Mouse (Mus musculus) brain, adult 2 months (tissue): ENCODE data around the gene Tomm40.
A peak's percentile ranks its signal among the peaks of the same experiment; 100 is the strongest.

Source experiments
- DNase-seq: peaks from one replicate; pipeline ENCODE4 v3.0.0; 2011; ENCODE audit warnings: low read depth, low spot score

Gene Tomm40

DNA sequence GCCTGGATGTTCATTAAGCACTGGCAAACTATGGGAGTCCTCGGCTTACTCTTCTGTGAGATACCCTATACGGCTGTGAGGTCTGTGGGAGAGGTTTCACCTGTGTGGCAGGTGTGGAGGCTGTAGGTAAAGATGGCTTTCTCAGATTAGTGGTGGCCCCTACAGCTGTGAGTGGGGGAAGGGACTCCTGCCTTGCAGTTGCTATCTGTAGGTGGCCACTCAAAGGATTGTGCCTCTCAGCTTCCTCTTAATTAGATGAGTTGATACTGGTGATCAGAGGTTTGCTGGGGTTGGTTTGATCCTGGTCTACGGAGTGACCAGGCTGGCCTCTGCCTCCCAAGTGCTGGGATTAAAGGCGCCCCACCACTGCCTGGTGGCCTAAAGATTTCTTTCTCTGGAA is 10.8 kb downstream of the Tomm40 start:
- DNase-seq = no peak

DNA sequence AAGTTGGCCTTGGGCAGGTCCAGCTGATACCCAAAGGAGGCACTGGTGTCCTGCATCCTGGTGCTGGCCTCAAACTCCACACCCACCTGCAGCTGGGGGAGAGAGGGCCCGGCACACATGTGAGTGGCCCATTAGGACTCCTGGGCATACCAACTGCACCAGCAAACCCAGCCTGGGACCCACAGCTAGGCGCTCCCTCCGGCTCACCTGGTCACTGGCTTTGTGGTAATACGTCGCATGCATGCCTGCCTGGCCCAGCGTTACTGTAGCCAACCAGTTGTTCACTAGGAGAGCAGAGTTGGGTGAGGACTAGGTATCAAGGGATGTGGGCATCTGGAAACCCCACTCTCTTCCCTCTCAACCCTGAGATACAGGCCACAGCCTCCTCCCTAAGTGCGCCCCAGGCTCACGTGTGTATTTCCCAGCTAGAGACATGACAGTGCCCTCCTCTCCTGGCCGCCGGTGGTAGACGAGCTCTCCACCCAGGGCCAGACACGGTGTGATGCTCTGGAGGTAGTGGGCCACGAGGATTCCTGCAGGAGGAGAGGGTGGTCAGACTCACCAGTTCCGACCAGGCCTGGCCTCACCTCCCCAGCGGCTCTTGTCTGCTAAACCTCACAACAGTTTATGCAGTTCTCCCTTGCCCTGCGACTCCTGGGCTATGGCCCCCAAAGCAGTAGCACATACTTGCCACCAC is 12.2 kb downstream of the Tomm40 start:
- DNase-seq = no peak

DNA sequence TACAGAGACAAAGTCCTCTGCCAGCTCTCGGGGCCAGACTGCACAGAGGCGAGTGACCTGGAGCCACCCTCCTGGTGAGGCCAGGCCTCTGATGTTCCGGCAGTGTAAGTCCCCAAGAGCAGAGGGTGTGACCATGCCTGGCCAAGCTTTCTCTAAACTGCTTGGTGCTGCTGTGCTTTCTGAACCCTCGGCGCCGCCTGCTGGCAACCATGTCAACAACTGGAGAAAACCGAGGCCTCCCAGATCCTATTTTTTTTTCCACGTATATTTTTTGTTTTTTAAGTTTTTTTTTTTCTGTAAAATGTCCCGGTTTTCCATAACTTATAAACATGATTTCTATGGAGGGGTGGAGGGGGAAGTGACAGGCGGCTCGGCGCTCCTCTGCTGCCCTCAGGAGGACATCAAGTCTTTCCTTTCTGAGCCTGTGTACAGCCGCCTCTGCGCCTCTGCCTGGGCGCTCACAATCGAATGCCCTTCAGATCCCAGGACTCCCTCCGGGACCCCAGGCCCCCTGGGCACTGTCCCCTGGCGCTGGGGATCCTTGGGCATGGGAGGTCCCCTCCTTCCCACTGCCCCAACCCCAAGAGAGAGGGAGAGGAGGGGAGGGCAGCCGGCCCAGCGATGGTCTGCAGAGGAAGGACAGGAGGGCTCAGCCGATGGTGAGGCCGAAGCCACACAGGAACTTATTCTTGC is 14.0 kb downstream of the Tomm40 start:
- peak; percentile 76 for DNase-seq

DNA sequence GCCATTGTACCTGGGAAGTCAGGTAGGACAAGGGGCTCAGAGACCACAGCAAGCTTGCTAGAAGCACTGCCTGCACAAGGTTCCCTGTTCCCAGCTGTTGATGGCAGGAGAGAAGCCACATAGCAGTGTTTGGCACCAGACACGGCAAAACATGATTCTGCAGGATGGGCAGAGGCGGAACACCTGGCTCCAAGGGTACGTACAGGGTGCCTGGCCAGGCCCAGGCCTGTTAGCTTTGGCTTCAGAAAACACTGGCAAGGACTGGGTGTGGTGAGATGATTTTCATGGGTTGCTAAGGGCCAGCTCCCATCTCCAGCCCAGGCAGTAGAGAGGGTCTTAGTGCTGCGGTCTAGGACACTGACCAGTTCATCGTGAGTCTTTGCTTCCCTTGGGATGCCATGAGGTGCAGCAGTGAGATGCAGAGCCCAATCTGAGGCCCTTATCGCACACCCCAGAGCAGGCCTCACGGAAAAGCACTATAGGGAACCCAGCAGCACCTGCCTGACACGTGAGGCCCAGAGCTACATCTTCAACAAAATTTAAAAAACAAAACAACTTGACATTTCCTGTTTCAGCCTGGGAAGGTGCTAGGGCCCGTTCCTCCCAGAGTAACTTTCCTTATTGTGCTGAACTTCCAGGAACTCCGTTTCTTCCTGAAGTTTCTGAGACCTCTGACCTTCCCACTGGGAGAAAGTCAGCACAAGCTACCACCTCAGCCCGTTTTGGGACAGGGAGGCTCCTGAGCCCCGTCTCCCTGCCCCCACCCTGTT is 14.8 kb downstream of the Tomm40 start:
- DNase-seq = no peak

DNA sequence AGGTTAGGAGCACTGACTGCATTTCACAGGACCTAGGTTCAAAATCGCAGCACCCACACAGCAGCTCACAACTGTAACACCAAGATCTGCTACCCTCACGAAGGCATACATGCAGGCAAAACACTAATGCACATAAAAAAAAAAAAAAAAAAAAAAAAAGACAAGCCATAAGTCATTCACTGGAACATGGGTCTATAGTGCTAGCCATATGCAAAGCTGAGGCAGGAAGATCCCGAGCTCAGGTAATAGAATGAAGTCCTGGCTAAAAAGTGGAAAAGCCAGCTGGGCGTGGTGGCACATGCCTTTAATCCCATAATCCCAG is 15.4 kb downstream of the Tomm40 start:
- DNase-seq = no peak

DNA sequence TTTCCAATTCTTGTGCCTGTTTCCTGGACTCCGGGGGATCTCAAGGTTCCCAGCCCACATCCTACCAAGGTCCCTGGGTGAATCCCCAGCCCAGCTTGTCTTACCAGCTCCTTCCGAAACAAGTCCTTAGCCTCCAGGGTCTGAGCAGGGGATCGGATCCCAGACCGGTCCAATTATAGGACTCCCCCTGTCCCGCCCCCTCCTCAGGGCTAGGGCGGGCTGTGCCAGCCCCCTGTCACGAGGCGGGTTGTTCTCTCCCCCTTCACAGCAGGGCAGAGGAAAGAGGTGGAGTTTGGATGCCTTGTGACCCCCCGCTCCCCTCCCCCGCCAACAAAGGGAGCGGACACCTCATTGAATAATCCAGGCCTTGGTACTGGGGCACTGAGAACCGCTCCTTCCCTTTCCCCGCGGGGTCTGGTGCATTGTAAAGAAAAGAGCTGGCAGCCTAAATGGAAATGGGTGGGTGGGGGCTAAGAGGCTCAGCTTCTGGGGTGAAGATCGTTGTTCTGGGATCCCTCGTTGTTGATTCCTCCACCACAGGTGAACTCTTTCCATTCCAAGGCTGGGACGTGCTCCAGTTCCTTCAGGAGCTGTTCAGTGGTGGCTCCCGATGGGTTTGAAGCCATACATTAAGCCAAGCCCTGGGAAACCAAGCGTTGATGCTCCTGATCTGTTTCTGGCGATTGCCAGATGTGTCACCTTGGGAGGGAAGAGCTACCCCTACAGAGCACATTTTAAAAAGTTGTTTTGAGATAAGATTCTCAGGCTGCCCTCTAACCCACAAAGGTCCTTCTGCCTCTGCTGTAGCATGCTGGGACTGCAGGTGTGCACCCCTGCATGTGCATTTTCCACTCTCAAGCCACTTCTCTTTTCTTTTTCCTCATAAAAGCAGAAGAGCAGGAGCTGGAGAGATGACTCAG is 16.1 kb downstream of the Tomm40 start, which contains the start of gene Apoe:
Apoe (minus strand) TSS at position 282 of the 920 bp plus-strand sequence.
- DNase-seq = peak; percentile 76

DNA sequence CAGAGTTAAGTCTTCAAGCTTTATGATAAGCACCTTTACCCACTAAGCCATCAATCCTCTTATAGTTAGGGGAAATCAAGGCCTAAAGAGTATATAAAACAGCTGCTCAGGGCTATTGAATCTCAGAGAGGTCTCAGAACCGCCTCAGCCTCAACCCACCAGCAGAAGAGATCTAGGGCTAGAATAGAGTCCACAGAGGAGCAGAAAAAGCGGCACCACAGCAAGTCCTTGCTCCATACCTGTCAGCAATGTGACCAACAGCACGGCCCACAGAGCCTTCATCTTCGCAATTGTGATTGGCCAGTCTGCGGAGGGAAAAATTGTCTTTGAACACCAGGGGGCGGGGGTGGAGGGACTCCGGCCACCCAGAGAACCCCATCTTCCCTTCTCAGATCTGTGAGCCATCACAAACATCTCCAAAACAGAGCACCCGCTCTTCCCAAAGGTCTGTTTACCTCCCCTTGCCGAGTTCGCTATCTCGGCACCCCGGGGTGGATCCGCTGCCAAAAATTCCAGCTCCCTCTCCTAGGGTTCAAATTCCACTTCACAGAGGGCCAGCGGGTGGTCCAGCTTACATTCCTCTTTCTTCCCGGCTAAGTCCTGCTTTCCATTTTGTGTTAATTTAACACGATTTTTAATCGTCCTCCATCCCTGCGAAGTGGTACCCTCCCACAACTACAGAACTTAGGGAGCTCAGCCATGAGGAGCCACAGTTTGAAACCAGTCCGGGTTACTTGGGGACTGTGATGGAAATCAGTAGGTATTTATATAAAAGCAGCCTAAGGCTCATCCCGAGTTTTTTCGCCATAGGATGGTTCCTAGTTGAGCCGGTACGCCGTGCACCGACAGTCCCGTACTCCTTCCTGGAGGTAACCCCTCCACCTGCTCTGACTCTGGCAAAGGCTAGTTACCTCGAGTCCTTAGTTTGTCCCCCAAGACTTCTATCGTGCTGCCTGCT is 17.0 kb downstream of the Tomm40 start:
- DNase-seq = peak; percentile 23

DNA sequence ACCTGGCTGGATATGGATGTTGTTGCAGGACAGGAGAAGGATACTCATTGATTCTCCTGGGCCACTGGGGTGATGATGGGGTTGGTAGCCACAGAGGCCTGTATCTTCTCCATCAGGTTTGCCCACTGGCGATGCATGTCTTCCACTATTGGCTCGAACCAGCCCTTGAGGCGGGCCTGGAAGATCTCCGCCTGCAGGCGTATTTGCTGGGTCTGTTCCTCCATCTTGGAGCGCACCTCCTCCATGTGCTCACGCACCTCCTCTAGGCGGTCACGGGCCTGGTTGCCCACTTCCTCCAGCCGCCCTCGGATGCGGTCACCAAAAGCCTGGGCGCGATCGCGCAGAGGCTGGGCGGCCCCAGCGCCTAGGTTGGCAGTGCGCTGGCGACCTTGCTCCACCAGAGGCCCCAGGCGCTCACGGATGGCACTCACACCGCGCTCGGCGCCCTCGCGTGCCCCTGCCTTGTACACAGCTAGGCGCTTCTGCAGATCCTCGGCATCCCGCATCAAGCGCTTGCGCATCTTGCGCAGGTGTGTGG is 18.8 kb downstream of the Tomm40 start:
- DNase-seq = no peak

DNA sequence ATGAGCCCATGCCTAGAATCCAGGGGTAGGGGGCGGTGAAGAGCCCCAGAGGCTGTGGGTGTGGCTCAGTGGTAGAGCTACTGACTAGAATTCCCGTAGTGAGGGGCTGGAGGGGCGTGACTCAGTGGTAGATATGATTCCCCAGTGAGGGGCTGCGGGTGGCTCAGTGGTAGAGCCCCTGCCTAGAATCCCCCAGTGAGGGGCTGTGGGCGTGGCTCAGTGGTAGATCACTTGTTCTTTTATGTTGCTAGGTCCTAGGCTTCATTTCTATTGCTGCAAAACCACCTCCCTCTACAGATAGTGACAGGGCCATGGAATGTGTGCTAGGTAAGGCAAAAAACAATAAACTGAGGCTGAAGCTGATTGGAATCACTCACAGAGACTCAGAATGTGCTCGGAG is 19.4 kb downstream of the Tomm40 start:
- no peak for DNase-seq

DNA sequence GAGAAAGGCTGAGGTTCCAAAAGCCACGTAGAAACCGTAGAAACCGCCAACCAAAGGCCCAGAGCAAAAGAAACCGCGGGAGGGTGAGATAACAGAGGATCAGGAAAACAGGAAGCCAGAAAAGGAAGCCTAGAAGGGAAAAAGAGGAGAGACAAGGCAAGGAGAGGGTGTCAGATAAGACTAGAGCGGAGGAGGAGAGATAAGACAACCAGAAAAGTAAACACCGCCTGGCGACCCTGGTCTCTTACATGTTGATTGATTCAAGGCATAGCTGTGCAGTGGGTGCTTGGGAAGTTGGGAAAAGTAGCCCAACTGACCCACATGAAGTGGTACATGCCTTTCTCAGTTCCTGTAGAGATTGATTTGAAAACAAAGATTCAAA is 20.0 kb downstream of the Tomm40 start:
- no peak for DNase-seq

DNA sequence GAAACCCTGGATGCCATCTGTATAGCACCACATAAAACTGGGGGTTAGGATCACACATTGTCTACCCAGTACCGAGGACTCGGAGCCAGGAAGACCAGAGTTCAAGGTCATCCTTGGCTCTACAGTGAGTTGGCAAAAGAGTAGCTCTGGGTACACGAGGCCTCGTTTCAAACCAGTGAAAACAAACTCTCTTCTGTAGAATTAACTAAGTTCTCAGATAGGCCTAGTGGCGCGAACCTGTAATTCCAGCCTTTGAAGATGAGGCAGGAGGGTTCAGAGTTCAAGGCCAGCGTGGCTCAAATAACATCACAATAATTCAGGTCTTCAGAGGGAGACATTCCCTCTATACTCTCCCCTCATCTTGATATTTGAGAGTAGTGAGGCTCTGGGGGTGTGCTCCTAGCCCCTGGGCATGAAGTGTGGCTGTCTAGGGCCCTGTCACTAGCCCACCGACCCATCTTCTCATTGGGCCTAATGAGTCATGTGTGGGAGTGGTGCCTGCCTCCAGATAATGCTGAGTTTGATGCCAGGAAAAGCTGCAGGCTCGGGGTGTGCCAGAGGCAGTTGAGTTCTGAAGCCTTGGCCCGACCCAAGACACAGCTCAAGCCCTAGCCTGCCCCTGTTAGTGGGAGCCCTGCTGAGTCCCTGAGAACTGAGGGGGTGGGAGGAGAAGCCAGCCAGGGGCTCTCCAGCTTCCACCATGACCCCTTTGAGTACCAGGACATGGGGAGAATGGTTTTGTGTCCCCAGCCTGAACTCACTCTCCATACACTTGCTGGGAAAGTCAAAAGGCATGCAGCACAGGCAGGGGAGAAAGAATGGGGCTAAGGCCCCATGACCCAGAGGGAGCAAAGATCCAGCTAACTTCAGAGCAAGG is 20.7 kb downstream of the Tomm40 start:
- no peak for DNase-seq

DNA sequence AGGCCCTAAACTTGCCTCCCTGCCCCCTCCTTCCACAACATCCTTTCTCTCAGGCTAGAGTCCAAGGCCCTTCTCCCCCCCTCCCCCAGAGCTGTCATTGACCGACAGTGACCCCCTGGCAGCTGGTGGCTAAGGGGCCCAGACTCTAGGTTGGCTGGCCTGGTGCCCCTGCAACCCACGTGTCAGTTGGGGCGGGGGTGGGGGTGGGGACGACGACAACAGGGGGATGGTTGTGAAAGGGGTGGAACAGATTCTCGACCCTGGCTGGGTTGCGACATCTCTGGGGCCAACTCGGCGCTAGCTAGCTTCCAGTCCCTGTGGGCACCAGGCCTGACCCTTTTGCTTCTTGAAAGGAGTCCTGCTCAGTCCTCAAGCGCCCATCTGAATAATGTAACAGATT is 21.8 kb downstream of the Tomm40 start:
- DNase-seq = peak; percentile 82

DNA sequence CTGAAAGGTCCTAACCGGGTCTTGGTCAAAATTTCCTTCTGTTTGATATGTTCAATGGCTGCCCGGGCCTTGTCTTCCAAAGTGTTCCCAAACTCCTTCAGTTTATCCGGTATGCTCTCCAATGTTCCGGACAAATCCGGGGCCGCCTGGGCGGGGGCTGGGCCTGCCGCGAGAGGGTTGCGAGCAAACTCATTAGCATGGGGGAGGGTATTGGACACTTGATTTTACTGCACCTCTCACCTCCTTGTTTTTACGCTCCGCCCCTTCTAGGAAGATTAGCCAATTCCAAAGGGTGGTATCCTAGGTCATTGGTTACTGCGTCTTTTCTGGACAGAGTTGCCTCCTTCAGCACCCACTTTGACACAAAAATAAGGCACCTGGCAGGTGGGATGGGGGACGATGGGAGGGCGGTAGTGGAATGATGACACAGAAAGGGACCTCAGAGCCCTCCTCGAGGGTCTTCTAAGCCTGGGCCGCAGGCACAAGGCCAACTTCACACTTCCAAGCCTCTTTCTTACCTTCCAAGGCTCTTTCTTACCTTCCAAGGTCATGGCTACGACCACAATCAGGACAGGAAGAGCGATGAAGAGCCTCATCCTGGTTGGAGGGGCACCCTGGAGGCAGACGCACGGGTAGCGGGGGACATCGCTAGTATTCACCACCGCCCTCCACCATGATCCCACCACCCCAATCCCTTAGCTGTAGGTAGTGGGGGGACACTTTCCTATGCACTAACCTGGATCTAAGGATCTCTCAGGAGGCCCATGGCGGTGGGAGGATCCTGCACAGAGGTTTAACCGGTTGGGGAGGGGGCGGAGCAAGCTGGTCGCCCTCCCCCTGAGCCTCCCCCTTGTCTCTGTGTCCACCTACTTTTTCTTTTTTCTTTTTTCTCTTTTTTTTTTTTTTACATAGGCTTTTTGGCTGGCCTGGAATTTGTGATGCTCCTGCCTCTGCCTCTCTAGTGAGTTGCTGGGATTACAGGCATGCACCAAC is 23.1 kb downstream of the Tomm40 start, which contains the start of gene Apoc1:
Apoc1 (minus strand) TSS at position 788 of the 993 bp plus-strand sequence.
- no peak for DNase-seq

DNA sequence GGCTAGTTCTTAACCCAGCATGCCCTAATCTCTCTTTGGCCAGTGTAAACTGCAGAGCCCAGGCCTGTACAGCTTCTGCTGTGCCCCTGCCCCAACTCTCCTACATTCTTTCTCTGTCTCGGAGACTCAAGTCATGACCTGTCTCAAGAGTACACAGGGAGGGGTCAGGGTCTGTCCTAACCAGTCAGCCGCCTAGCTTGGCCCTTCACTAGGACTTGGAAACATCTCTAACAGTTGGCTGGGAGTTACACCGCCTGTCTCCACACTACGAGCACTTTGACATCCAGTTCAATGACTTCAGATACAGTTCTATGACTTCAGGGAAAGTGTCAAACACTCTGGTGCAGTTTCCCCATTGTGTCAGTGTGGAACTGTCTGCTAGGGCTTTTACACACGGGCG is 23.8 kb downstream of the Tomm40 start:
- DNase-seq = no peak

DNA sequence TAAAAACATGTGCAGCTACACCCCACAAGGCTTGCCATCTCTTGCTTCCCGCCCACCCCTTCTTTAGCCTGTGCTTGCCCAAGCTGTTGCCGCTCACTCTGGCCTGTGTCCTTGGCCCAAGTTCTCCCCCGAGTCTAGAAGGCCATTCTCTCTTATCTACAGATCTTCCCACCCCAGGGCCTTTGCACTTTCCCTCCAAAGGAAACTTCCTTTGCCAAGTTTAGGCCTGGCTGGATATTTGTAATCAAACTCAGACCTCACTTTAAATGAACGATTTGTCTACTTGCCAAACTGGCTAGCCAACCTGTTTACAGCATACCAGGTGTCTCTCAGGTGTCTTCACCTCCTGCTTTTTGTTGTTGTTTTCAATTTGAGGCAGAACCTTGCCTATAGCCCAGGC is 24.4 kb downstream of the Tomm40 start:
- no peak for DNase-seq

DNA sequence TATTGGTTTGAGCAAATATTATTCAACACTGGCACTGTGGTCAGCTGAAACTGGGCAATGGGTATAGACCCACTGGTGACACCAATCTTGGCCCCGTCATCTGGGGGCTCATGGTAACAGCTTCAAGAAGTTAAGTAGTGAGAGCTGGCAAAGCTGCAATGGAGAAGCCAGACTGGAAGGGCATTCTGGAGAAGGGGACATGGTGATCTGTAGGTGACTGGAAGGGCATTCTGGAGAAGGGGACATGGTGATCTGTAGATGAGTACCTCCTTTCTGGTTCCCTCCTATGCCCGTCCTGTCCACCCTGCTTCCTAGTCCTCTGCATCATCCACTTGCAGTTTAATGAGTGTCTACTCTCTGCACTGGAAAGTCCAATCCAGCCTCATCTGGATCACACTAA is 26.6 kb downstream of the Tomm40 start:
- no peak for DNase-seq

DNA sequence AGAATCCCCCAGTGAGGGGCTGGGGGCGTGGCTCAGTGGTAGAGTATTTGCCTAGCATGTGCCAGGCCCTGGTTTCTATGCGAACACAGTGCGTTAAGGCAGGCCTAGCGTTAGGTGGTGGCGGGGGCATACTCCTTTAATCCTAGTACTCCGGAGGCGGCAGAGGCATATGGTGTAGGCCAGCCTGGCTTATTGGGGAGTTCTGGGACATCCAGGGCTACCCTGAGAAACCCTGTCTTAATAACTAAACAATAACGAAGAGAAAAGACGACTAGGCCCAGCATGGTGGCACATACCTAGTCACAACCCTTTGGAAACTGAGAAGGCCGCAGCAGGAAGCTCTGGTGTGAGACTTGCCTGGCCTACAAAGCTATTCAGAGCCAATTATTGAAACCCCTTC is 27.1 kb downstream of the Tomm40 start:
- no peak for DNase-seq
